Mouse (Mus musculus): ENCODE results near the gene Ogdh.
"Not testable (repeated sequence)": the region's sequence is repeated elsewhere in the genome, so short reads cannot be mapped to it uniquely, and the experiment has no call there.

The Ogdh gene

DNA sequence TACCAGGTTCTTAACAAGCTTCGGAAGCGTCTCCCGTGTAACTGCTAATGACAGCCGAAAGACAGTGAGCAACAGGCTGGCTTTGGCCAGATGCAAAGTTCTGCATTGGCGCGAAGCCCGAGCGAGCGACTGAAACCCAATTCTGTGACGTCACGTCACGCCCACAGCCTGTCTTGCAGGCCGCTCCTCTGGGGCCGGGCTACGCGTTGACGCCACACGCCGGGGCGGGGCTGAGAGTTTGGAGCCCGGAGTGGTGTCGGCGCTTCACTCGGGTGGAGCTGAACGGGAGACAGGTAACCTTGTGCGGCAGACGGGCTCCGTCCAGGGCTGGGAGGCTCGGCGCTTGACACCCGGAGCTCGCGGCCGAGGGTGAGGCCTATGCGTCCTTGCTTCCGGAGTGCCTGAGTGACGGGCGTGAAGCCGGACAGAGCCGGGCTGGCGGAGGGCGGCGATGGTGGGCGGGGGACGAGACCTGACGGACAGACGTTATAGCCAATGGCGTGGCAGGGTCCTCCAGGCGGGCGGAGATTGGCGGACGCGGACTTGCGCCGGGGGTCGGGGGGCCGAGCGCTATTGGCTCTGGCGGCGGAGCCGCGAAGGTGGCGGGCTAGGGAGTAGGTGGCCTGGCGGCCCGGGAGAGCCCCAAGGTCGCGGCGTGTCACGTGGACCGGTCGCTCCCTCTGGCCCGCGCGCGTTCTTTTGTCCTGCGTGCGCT is at the start of gene Ogdh:
TSS of gene Ogdh (plus strand) at position 233 of the 715 bp plus-strand sequence.
- DNase-seq (ENCODE audit: low spot score in 2 of 2), result peak; percentile 99

DNA sequence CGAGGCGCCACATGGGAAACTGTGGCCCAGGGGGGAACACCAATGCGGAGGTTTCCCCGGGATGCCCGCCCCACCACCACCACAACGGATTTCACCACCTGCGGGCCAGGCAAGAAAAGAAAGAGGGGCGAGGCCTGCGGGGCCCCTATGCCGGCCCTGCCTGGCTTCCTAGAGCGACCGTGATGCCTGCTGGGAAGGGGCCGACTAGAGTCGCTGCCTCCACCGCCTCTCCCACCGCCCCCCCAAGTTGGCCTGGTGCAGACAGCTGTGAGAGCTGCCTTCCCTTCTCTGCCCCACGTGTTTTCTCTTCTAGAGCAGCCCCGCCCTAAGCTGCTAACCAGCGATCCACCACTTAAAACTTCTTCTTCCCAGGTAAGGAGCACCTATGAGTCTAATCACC is 46.7 kb upstream of the Ogdh start:
- no peak for DNase-seq (ENCODE audit: low spot score in 2 of 2)

DNA sequence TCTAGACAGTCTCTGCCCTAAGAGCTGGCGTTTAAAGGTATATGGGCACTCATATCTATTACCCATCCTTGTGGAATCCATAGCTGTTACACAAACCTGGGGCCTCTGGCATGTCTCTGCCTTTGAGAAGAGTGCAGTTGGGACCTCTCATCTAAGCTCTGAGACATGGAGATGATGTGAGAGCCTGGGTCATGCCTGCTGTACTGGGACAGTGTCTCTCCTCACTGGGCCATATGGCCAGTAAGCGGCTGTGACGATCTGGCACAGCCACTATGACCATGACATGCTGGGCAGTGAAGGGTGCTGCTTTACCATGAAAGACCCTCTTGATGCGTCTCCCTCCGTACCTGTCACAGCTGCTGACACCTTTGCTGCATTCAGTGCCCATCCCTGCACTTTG is 39.2 kb upstream of the Ogdh start:
- DNase-seq (ENCODE audit: low spot score in 2 of 2), result no peak

DNA sequence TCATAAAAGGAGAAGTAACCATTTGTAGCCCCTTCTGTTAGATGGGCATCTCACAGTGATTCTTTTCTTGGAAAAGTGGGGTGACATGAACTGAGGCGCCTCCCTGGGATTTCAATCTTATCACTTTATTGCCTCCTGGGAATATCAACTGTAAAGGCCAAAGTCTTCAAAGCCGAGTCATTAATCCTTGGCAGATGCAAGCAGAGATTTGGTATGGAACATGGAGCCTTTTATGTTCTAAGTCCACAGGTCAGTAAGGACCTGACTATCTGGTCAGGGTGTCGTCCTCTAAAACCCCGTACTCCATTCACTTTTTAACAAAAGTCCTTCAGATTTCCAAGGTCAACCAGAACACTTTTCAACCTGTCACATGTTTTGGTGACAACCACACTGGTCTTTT is 38.6 kb upstream of the Ogdh start:
- no peak for DNase-seq (ENCODE audit: low spot score in 2 of 2)

DNA sequence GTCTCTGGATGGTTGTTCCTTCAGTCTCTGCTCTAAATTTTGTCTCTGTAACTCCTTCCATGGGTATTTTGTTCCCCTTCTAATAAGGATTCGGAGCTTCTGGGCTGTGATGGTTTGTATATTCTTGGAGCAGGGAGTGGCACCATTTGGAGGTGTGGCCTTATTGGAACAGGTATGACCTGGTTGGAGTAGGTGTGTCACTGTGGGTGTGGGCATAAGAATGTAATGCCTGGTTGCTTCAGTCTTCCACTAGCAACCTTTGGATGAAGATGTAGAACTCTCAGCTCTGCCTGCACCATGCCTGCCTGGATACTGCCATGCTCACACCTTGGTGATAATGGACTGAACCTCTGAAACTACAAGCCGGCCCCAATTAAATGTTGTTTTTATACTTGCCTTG is 36.8 kb upstream of the Ogdh start:
- not testable (repeated sequence) for DNase-seq (ENCODE audit: low spot score in 2 of 2)

DNA sequence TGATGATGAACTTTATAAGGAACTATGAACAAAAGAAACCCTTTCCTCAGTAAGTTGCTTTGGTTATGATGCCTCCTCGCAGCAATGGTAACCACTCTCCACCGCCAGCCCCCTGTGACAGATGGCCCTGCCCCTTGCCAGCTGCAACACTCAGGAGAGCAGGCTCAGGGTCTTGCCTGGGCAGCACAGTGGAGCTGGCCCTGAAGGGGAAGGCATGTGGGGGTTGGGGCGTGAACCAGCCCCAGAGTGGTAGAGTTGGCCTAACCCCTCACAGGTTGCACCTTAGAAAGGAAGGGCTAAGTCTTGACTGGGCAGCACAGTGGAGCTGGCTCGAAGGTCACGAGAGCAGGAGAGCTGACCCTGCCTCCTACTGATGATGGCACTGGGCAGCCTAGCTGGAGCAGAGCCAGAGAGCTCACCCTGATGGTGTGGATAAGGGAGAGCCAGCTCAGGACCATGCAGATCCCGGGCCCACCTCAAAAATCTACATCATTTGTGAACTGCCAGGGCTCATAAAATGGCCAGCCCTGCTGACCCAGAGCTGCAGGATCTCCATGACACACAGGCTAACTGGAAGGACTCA is 34.9 kb upstream of the Ogdh start:
- no peak for DNase-seq (ENCODE audit: low spot score in 2 of 2)

DNA sequence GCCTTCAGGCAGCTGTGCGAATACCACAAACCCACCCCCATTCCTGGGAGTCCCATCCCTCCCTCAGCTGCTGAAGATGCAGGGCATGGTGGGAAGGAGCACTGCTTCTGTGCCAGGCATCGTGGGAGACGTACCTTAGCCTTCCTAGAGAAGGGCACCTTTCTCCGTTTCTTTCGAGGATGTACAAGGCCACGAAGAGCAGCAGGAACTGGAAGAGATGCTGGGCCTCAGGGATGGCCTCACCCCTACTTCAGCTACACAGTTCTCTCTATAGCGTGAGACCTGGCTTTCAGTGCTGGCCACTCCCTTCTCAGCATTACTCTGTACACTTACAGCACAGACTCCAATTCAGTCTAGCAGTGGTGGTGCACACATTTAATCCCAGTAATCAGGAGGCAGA is 32.0 kb upstream of the Ogdh start:
- DNase-seq (ENCODE audit: low spot score in 2 of 2), result no peak

DNA sequence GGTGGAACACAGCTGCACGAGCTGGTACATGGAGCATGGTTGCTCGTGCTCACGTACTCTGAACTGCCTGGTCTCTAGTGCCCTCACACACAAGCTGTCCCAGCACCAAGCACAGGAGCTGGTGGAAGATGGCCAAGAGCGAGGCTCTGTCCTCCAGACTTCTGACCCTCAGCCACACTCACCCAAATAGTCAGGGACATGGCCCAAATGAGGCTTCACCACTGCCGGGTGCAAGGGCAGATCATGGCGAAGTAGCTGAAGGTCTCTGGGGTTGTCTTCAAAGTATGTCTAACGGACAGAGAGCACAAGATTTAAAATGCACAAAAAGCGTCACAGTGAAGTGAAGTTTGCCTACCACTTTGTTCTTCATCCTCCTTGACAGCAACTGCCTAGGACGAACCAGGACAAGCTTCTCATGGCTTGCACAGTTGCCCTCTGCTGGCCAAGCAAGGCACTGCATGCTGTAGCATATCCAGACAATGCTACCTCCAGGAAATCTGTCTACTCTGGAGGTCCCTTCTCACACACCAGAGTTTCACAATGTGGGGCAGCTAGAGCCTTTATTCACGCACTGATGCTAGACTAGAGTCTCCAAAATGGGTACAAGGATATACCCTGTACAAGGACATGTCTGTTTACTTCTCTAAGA is 29.9 kb upstream of the Ogdh start:
- peak; percentile 27 to 74 for DNase-seq (ENCODE audit: low spot score in 2 of 2)

DNA sequence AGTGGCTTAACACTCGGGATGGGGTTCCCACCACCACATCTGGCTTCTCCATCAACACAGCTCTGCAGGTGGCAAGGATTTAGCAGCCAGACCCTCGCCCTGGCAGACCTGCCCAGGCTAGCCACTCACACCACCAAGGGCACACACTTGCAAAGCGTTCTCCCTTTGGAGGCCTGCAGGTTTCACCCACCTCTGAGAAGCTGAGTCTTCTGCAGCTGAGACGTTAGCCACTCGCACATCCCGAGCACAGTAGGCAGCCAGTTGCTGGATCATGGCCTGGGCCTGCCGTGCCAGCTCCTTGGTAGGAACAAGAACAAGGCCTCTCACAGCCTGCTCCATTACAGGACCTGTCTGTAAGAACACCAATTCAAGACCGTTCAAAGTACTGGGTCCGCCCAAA is 24.8 kb upstream of the Ogdh start:
- DNase-seq (ENCODE audit: low spot score in 2 of 2), result no peak

DNA sequence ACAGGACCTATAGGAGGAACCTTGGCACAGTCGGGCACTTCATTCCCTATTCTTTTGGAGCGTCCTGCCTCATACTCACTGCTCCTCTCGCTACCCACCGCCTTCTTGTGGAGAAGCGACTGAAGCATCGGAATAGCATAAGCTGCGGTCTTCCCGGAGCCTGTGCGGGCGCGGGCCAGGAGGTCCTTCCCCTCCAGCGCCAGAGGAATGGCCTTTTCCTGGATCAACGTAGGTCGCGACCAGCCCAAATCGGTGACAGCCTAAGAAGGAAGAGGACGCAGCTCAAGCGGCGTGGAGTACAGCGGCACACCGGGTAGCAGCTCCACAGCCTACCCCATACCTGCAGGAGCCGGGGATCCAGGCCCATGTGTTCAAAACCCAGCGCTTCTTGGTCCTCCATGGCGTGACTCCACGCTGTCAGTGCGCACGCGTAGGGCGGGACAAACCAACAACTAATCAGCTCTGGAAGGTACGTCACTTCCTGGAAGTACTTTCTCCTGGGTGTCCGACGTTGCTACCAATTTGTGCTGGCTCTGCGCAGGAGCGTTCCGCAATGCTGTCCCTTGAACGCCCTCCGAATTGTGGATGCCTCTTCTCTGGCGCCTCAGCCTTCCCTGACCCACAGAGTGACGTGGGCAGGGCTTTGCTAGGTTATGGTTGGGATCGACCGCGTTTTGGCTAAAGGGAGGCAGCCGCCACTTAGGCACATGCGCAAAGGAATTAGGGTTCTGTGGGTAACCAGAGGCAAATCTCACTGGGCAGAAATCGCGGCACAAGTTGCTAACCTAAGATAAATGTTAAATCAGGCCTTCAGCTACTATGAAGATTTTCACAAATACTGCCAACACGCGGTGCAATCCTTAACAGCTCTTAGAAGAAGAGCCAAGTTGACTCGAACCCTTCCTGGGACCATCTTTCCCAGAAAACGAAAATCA is 23.8 kb upstream of the Ogdh start, which contains the start of gene Ddx56:
TSS of gene Ddx56 (minus strand) at position 453 of the 935 bp plus-strand sequence.
- peak; percentile 85 to 90 for DNase-seq (ENCODE audit: low spot score in 2 of 2)

DNA sequence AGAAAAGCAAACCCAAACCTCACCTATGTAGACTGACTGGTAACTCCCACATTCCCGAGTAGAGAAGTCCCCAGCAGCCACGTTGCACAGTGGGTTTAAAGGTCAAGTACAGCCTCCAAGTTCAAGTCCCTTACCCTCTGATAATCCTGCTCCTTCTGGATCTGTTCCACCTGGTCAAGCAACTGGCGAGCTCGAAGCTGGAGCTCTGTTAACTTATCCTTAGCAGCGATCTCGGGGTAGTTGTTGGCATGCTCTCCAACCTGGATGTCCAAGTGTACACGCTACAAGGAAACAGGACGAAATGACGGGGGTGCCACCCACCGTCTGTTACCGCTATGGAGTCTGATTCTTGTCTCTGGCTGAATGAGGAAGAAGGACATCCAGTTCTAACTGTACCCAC is 17.8 kb upstream of the Ogdh start:
- DNase-seq (ENCODE audit: low spot score in 2 of 2), result no peak

DNA sequence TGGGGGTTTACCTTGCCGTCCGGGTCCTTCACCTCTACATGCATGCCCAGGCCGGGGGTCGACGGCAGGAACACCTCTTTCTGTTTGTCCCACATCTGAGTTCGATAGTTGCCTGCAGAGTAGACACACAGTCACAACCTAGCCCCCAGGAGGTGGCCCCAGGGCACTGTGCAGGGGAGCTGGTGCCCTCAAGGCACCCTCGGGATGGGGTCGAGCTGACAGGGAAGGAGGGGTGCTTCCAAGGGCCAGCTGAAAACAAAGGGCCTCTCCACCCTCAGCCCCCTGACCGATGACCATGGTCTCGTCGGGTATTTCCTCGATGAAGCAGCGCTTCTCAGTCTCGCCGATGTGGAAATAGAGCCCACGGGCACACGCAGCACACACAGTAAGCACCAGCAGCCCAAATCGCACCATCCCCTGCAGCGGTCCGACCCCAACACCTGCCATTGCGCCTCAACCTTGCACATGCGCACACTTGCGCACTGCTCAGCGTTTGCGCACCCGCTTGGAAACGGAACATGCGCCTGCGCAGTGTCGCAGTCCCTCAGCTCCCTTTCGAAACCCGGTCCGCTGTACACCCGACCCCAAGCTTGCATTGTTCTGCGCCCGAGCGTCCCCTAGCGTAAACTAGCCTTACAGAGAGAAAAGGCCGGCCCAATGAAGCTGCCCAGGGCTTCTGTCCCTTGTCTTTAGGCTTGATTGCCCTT is 16.9 kb upstream of the Ogdh start, which contains the start of gene Tmed4:
TSS of gene Tmed4 (minus strand) at position 484 of the 707 bp plus-strand sequence.
- peak; percentile 96 to 99 for DNase-seq (ENCODE audit: low spot score in 2 of 2)

DNA sequence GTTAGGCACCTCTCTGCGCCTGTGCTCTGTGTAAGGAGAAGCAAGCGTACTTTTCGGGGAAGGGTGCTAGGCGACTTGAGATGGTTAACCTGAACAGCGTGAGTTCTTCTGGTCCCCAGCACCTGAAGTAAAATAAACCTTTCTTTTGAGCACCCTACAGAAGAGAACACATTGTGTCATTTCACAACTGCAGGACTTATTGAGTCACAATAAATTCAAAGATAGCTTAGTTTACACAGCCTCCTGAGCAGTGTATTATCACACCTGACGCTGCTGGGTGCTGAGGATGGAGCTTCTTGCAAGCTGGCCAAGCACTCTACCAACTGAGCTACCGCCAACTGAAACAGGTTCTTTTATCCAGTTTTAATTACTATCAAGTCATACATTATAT is 16.3 kb upstream of the Ogdh start:
- DNase-seq (ENCODE audit: low spot score in 2 of 2), result no peak

DNA sequence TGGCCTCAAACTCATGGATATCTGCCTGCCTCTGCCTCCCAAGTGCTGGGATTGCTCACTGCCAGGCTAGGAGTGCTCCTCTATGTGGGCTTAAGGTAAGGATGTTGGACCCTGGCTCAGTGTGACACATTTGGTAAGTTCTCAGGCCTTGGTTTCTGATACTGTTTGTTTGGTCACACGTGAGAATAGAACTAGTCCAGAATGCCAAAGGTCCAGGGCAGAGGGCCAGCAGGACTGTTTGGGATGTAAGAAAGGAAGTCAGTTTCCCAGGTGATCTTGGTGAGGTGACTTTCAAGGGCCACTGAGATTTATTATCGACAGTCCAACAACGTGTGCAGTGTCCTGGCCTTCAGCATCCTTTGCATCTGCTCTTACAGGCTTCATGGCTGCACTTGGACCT is 15.0 kb upstream of the Ogdh start:
- no peak for DNase-seq (ENCODE audit: low spot score in 2 of 2)

DNA sequence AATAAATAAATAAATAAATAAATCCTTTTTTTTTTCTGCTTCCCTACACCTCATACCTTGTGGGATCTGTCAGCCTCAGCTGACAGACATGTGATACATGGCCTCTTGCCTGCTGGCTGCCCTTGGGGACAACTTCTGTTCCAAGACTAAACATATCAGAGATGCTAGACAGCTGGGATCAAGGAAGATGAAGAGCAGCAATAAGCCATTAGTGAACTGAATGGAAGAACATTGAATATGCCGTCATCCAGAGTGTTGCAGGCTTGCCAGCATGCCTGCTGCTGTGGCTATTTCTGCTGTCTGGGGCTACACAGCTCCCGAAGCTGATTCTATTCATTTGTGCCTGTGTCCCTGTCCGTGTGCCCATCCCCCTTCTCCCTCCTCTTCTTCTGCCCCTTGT is 8.5 kb upstream of the Ogdh start:
- no peak for DNase-seq (ENCODE audit: low spot score in 2 of 2)

DNA sequence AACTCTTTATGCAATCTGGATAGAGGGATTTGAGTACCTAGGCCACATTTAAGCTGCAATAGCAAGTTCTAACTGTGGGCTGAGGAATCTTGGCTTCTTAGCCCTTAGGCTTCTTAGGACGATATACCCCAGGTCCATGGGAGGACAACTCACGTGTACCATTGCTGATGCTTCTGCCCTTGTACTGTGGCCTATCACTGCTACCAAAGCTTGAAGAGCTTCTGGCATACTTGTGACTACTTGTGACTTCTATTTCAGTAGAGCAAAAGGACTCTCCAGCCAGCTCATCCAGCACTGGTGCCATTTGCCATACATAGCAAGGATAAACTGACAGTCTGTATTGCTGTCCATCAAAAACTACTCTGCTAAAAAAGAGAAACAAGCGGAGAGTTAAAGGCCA is 1.3 kb upstream of the Ogdh start:
- DNase-seq (ENCODE audit: low spot score in 2 of 2), result no peak

DNA sequence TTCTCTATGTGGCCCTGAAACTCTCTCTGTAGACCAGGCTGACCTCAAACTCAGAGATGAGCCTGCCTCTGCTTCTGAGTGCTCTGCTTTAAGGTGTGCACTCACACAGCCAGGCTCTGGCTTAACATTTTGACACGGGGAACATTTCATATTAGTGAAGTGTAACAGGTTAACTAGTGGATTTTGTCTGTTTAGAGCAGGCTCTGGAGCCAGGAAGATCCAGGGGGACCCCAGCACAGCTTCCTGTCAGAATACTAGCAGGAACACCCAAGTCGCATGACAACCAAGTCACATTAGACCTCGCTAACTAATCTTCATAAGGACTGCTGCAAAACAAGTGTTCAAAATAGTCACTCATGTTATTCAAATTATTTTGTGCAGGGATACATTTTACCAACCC is 550 bp upstream of the Ogdh start:
- DNase-seq (ENCODE audit: low spot score in 2 of 2), result no peak

DNA sequence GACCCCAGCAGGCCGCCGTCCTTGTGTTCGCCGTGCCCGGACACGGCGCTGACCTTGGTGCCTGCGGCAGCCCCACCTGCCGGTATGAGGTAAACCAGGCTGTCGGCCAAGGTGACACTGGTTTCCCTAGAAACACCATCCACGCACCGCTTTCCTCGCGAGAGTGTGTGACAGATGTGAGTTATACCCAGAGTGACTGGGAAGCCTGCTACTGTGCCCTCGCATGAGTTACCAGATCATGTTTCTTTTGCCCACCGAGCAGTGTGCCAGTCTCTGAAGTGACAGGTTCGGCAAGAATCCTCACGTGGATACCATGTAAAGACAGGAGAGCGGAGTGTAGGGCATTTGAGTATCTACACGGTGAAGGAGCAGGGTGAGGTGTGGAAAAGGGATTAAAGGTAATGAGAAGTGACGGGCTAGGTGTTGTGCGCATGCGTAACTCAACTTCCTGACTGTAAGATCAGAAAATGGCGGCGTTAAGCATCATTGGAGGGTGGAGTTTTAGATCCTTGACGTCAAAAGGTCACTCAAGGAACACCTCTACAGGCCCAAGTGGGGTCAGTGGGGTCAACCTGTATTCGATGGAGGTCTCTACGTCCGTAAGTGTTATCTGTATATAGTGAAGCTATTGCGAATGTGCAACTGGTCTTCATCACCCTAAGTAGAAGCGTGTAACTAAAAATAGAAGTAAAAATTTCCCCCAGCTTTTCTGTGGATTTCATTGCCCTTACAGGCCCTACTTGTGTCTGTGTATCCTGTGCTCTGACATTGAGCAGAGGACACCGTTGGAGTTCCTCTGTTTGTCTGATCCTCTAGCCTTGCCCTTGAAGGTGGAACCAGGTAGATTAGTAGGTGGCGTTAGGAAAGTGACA is 919 bp downstream of the Ogdh start:
- DNase-seq (ENCODE audit: low spot score in 2 of 2), result peak; percentile 53 to 65

DNA sequence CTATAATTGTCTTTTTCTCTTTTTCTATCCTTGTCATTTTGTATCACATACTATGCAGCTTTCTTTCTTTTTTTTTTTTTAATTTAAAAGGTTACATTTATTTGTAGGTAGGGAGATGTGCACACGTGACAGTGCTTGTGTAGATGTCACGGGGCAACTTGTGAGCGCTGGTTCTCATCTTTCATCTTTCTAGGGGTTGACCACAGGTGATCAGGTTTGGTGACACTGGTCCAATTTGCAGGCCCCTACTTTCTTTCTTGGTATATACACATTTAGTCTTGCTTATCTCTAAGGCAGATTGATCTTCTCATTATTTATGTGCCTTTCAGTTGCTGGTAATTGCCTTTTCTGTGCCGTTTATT is 1.5 kb downstream of the Ogdh start:
- no peak for DNase-seq (ENCODE audit: low spot score in 2 of 2)

DNA sequence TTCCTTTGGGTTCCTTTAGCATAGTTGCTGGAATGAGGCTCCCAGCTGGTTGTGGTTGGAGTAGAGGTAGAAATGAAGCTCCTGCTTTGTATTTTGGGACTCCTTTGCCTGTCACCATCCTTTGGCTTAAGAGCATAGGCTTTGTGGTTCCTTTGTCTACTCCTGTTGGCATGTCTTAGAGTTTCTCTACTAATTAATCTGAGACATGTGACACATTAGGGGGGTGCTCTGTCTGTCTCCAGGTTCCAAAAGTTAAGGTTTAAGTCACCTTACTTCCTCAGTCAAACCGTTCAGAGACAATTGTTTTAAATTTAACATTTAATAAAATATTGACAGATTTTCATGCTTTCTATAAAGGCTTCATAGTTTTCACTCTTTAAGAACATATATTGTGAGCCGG is 2.2 kb downstream of the Ogdh start:
- no peak for DNase-seq (ENCODE audit: low spot score in 2 of 2)

DNA sequence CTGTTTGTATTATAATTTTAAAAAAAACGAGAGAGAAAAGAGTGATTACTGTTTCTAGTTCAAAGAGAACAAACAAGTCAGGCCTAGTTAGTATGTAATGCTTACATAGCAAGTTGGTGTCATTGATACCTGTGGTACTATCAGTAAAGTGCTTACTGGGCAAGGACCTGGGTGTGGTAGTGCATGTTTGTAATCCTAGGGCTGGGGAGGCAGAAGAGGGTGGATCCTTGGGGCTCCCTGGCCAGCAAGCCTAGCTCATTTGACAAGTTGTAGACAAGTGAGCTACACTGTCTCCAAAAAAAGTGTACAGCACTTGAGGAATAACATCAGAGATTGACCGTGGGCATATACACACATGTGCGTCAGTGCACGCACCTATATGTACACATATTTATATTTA is 3.2 kb downstream of the Ogdh start:
- DNase-seq (ENCODE audit: low spot score in 2 of 2), result no peak
